Mouse (Mus musculus): Measurements from ENCODE around the gene Tmem151b. TPM values are rescaled to one million over a fixed set of nuclear protein-coding genes. Genes with fewer than 3 reads are reported as not detected.

The Tmem151b gene
- polyA plus RNA-seq, 1 experiment from 2014 or later, result 4.7 TPM

Other genes with a start within 250 kb of the Tmem151b start
- gene Cdc5l, start 115.9 kb downstream of the Tmem151b start, polyA plus RNA-seq (2015; fragmentation: Nextera tagmentation; extraction: Ambion mirVana), result 61.1 and 61.7 TPM in 2 replicates
- 0.21 and 0.22 TPM in 2 replicates for gene Spats1, start 74.3 kb downstream of the Tmem151b start, polyA plus RNA-seq (2015; fragmentation: Nextera tagmentation; extraction: Ambion mirVana)
- gene Aars2, start 42.8 kb downstream of the Tmem151b start, polyA plus RNA-seq (2015; fragmentation: Nextera tagmentation; extraction: Ambion mirVana), result 14.7 and 16.5 TPM in 2 replicates
- 0.17 and 0.19 TPM in 2 replicates for gene Tcte1, start 26.2 kb downstream of the Tmem151b start, polyA plus RNA-seq (2015; fragmentation: Nextera tagmentation; extraction: Ambion mirVana)
- gene Nfkbie, start 6.0 kb upstream of the Tmem151b start, polyA plus RNA-seq (2015; fragmentation: Nextera tagmentation; extraction: Ambion mirVana), result 5.9 and 6.1 TPM in 2 replicates
- gene Slc35b2, start 14.2 kb upstream of the Tmem151b start, polyA plus RNA-seq (2015; fragmentation: Nextera tagmentation; extraction: Ambion mirVana), result 139 and 142 TPM in 2 replicates
- 1,467 and 1,497 TPM in 2 replicates for gene Hsp90ab1, start 23.6 kb upstream of the Tmem151b start, polyA plus RNA-seq (2015; fragmentation: Nextera tagmentation; extraction: Ambion mirVana)
- 120 and 140 TPM in 2 replicates for gene Slc29a1, start 49.9 kb upstream of the Tmem151b start, polyA plus RNA-seq (2015; fragmentation: Nextera tagmentation; extraction: Ambion mirVana)
- 22.9 and 39.7 TPM in 2 replicates for gene Mymx, start 52.4 kb upstream of the Tmem151b start, polyA plus RNA-seq (2015; fragmentation: Nextera tagmentation; extraction: Ambion mirVana)
- 0.21 and 0.37 TPM in 2 replicates for gene Capn11, start 109.6 kb upstream of the Tmem151b start, polyA plus RNA-seq (2015; fragmentation: Nextera tagmentation; extraction: Ambion mirVana)
- gene Mrpl14, start 136.6 kb upstream of the Tmem151b start, polyA plus RNA-seq (2015; fragmentation: Nextera tagmentation; extraction: Ambion mirVana), result 142 and 143 TPM in 2 replicates
- gene Tmem63b, start 137.2 kb upstream of the Tmem151b start, polyA plus RNA-seq (2015; fragmentation: Nextera tagmentation; extraction: Ambion mirVana), result 38.1 and 39.2 TPM in 2 replicates
- 0.63 TPM in 1 of 2 replicates, not detected in the other for gene 1600014C23Rik, start 184.2 kb upstream of the Tmem151b start, polyA plus RNA-seq (2015; fragmentation: Nextera tagmentation; extraction: Ambion mirVana)

Measured in limb, embryonic 15.5 days (tissue).